Mouse (Mus musculus) ES-E14 (cell line): ENCODE data around the gene Akap2. TPM values are rescaled to one million over a fixed set of nuclear protein-coding genes. Genes with fewer than 3 reads are reported as not detected.

Experiments
- DNase-seq: peaks from one replicate; pipeline ENCODE4 v3.0.0-alpha.2; 2013; ENCODE audit warnings: low read depth, low spot score
- H3K27ac ChIP-seq: 2 replicates; pipeline ENCODE4 v1.5.1; 2012; ENCODE audit warnings: low read depth, mild to moderate bottlenecking, low read length, moderate library complexity, mixed read lengths; ENCODE audit not compliant: poor library complexity, insufficient read depth, severe bottlenecking
- H3K36me3 ChIP-seq: 2 replicates; pipeline ENCODE4 v1.6.1; 2012; ENCODE audit warnings: mild to moderate bottlenecking, low read length, moderate library complexity, mixed read lengths; ENCODE audit not compliant: control insufficient read depth, poor library complexity, insufficient read depth, severe bottlenecking
- H3K4me1 ChIP-seq, 2 experiments: fragments of 150-350 bp in 1 of 2; sonication (generic) in 1 of 2; 2 replicates each; pipeline ENCODE4 v1.6.1; 2012; ENCODE audit warnings: low read length in 2 of 2, mild to moderate bottlenecking in 1 of 2, mixed read lengths in 1 of 2; ENCODE audit not compliant: control insufficient read depth in 2 of 2, insufficient read depth in 2 of 2, poor library complexity in 1 of 2
- H3K4me3 ChIP-seq, 2 experiments: fragments of 150-350 bp in 1 of 2; sonication (generic) in 1 of 2; 2 replicates each; pipeline ENCODE4 v1.5.1; 2012; ENCODE audit warnings: low read length in 2 of 2, low read depth in 1 of 2, mild to moderate bottlenecking in 1 of 2, mixed read lengths in 1 of 2; ENCODE audit not compliant: insufficient read depth in 1 of 2, poor library complexity in 1 of 2, severe bottlenecking in 1 of 2
- H3K9ac ChIP-seq: 2 replicates; pipeline ENCODE4 v1.6.1; 2012; ENCODE audit warnings: low read depth, mild to moderate bottlenecking, low read length, mixed read lengths; ENCODE audit not compliant: poor library complexity, insufficient read depth, severe bottlenecking
- H3K9me3 ChIP-seq: fragments of 150-350 bp; sonication (generic); 2 replicates; pipeline ENCODE4 v1.6.1; 2012; ENCODE audit warnings: low read depth, mild to moderate bottlenecking, low read length; ENCODE audit not compliant: control insufficient read depth, insufficient read depth
- CHD2 ChIP-seq: IDR thresholded peaks from 2 replicates; pipeline ENCODE4 v1.6.1; 2014; ENCODE audit warnings: mild to moderate bottlenecking, low read depth, low read length, inconsistent platforms
- HCFC1 ChIP-seq: IDR thresholded peaks from 2 replicates; pipeline ENCODE4 v1.6.1; 2012; ENCODE audit warnings: low read length, inconsistent platforms, borderline replicate concordance; ENCODE audit not compliant: insufficient read depth
- MAFK ChIP-seq: IDR thresholded peaks from 2 replicates; pipeline ENCODE4 v1.6.1; 2014; ENCODE audit warnings: mild to moderate bottlenecking, low read depth, low read length, inconsistent platforms; ENCODE audit not compliant: insufficient read depth
- ZC3H11A ChIP-seq: IDR thresholded peaks from 2 replicates; pipeline ENCODE4 v1.6.1; 2012; ENCODE audit warnings: low read depth, mild to moderate bottlenecking, inconsistent platforms, low read length, borderline replicate concordance
- ZNF384 ChIP-seq: IDR thresholded peaks from 2 replicates; pipeline ENCODE4 v1.6.1; 2012; ENCODE audit warnings: low read depth, low read length, inconsistent platforms
- in situ Hi-C, 2 experiments: fragments of 600-800 bp; cut with MboI; formaldehyde crosslinking; loops; one replicate each; pipeline ENCODE4 v1.15.1; 2025; ENCODE audit warnings: low sequenced_read_pairs in 2 of 2, inconsistent platforms in 1 of 2; ENCODE audit not compliant: unreplicated experiment in 2 of 2
- total RNA-seq: library from RNA; depleted of rRNA; stranded (reverse); fragments of 300-350 nt; gene quantifications from 2 replicates; pipeline ENCODE4 v1.2.3, GENCODE M21; 2012

Akap2 gene
- total RNA-seq, 1 experiment = 35.7 TPM

GRCm38 (mm10) chr4:57837089-57837488 is 119.6 kb downstream of the Akap2 start:
- no peaks in the 10 kb centered on the region for H3K9me3 ChIP-seq
- no peak for DNase-seq
- no peak overlapping the region for H3K9ac ChIP-seq
- H3K27ac ChIP-seq = peak overlapping the region; percentile 7; the same call in 1 of the 2 replicates
- peaks cover 3% of the 10 kb centered on the region; the same call in 1 of the 2 replicates for H3K36me3 ChIP-seq
- peaks cover 3 to 18% of the 10 kb centered on the region in 2 experiments for H3K4me1 ChIP-seq
- TF ChIP-seq ZNF384 (no peak), MAFK (no peak), ZC3H11A (no peak), HCFC1 (no peak), CHD2 (no peak)
- H3K4me3 ChIP-seq = no peak overlapping the region
- in situ Hi-C loops = no loop called here

- peaks cover 3 to 20% of the 10 kb centered on the region in 2 experiments for H3K4me1 ChIP-seq
- no peak overlapping the region for H3K27ac ChIP-seq
- H3K4me3 ChIP-seq = no peak overlapping the region
- H3K9me3 ChIP-seq = no peaks in the 10 kb centered on the region
- no peak overlapping the region for H3K9ac ChIP-seq
- in situ Hi-C loops = no loop called here
- TF ChIP-seq MAFK = no peak
- no peak for TF ChIP-seq ZC3H11A
- no peak for TF ChIP-seq CHD2
- TF ChIP-seq ZNF384 = no peak
- no peak for TF ChIP-seq HCFC1
- DNase-seq = no peak
- no peaks in the 10 kb centered on the region for H3K36me3 ChIP-seq
Observed at GRCm38 (mm10) chr4:57839343-57839742, 121.9 kb downstream of the Akap2 start.

- H3K4me1 ChIP-seq = peaks cover 0 to 19% of the 10 kb centered on the region in 2 experiments; a peak in 3 of 4 replicates
- H3K4me3 ChIP-seq = no peak overlapping the region
- no peaks in the 10 kb centered on the region for H3K36me3 ChIP-seq
- no peaks in the 10 kb centered on the region for H3K9me3 ChIP-seq
- H3K27ac ChIP-seq = peak overlapping the region; percentile 68
- peak; percentile 78 for DNase-seq
- in situ Hi-C loops = no loop called here
- H3K9ac ChIP-seq = no peak overlapping the region
- TF ChIP-seq MAFK = no peak
- peak; percentile 48; the same call in 1 of the 2 replicates for TF ChIP-seq CHD2
Observed at GRCm38 (mm10) chr4:57841911-57842310, 124.5 kb downstream of the Akap2 start.

GRCm38 (mm10) chr4:57842472-57843305 is 125.2 kb downstream of the Akap2 start:
- Histone ChIP-seq H3K36me3 (no peaks in the 10 kb centered on the region), H3K9ac (no peak overlapping the region), H3K9me3 (no peaks in the 10 kb centered on the region), H3K27ac (peak overlapping the region; percentile 56; the same call in 1 of the 2 replicates), H3K4me3 (no peak overlapping the region), H3K4me1 (peaks cover 0 to 14% of the 10 kb centered on the region in 2 experiments; a peak in 2 of 4 replicates)
- TF ChIP-seq MAFK = no peak
- no peak for TF ChIP-seq ZC3H11A
- TF ChIP-seq HCFC1 = no peak
- no peak for TF ChIP-seq ZNF384
- TF ChIP-seq CHD2 = no peak
- DNase-seq = no peak
- in situ Hi-C loops = no loop called here
